Mouse (Mus musculus) lung, postnatal 36 days (tissue): ENCODE measurements around the gene Srebf2.
"Not testable (repeated sequence)": the region's sequence is repeated elsewhere in the genome, so short reads cannot be mapped to it uniquely, and the experiment has no call there.

Experiments
- DNase-seq: peaks from one replicate; pipeline ENCODE4 v3.0.0; 2022; ENCODE audit warnings: mixed read lengths

Srebf2 gene

DNA sequence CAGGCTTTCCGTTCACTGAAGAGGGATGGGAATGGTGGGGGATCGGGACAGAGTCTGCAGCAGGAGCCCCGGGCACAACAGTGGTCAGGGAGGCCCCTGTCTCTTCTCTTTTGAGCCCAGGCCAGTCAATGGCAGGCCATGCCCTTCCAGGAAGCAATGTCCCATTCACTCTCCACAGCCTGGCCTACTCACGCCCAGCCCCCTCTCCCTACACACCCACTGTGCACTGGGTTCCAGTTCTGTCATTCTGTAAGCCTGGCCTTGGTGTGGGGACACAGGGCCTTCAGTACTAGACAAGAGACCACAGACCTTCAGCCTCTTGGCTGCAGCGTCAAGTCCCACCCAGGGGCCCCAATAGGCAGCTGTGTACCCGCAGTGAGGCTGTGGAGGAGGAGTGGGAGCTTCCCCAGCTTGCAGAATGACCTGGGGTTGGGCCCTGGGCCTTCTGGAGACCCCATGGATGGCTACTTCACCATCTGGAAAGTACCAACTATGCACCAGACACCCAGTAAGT, 83.2 kb downstream of the Srebf2 start:
- no peak for DNase-seq

DNA sequence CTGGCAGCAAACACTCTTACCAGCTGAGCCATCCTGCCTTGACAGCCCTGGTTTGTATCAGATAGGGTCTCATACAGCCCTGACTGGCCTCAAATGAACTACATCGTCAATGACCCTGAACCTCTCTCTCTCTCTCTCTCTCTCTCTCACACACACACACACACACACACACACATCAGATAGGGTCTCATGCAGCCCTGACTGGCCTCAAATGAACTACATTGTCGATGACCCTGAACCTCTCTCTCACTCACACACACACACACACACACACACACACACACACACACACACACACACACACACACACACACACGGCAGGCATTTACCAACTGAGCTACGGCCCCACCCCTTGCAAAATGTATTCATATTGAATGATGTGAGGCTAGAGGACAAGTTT, 84.1 kb downstream of the Srebf2 start:
- DNase-seq = no peak

GRCm38 (mm10) chr15:82231591-82232378, 84.8 kb downstream of the Srebf2 start:
- DNase-seq = no peak

DNA sequence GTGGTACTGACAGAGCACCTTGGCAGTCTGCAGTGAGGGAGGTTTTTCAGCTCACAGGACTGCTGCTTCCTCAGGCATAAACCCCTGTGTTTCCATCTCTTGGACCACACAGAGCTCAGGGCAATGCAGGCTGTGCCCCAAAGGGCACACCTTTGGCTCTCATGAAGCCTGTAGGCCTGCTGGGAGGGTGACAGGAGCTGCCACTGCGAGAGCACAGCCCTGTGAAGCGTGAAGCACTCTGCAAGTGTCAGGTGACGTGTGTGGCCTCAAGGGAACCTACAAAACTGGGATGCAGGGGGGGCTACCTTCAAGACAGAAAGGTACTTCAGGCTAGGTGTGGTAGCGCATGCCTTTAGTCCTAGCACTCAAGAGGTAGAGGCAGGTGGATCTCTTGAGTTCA, 85.7 kb downstream of the Srebf2 start:
- no peak for DNase-seq

GRCm38 (mm10) chr15:82235661-82236060, 88.7 kb downstream of the Srebf2 start:
- peak; percentile 25 for DNase-seq

DNA sequence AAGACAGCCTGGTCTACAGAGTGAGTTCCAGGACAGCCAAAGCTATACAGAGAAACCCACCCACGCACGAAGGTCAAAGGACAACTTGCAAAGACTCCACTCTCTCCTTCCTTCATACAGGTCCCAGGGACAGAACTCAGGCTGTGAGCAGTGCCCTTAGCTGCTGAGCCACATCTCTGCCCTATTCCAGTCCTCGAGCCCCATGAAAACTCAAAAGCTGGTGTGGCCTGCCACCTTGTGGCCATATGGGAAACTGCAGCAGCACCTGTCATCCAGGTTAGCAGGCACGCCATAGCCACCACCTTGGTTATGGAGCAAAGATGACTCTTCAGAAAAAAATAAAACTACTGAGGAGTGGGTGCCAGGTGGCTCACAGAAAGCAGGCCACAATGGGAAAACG, 89.6 kb downstream of the Srebf2 start:
- peak; percentile 88 for DNase-seq

DNA sequence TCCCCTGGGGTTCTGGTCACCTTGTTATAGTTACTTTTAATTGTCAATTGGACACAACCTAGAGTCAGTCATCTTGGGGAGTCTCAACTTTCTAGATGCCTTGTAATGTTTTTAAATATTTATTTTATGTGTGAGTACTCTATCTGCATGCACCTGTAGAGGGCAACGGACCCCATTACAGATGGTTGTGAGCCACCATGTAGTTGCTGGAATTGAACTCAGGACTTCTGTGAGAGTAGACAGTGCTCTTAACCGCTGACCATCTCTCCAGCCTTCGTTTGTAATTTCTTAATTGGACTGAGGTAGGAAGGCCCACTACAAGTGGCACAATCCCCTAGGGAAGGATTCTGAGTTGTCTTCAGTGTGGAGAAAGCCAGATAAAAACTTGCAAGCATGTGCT, 96.3 kb downstream of the Srebf2 start:
- DNase-seq = no peak

DNA sequence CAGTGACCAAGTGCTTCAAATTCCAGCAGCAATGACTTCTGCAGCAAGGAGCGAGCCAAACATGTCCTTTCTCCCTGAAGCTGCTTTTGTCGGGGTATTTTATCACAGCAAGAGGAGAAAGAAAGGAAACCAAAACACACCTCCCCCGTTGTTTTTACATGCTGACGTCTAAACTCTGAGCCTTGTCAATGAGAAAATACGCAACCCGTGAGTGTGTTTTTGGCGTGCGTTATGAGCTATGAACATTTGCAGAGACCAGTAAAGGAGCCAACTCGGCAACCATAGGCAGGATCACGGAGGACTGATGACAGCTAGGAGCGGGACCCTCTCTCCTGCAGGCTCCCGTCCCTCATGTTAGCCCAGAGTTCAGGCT, 96.7 kb downstream of the Srebf2 start:
- no peak for DNase-seq

DNA sequence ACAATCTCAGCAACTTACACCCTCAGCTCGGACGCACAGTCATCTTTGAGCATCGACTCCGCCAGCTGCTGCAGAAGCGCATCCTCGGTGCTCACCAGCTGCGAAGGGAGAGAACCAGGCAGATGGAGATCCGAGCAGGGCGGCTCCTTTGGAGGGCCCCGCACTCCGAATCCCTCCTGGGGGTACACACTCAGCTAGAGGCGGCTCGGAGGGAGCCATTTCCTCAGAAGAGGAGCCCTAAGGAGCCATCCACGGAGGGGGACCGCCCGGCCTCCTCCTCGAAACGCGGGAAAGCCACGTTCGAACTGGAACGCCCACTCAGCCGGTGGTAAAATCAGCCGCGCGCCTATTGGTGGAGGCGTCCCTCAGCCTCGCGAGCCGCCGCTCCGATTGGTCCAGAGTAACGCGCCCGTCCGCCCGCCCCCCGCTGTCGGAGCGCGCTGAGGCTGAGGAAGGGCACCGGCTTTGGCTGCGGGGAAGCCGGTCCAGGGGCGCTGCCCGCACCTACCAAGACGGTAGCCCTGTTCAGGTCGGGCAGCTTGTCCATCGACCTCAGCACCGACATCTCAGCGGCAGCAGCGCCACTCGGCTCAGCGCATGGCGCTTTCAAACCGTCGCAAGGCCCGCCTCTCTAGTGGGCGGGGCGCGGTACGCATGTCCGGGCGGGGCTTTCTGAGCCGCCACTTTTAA, 97.3 kb downstream of the Srebf2 start, which contains the start of gene Cenpm:
Gene Cenpm, minus strand, starts transcription at position 634 of the 690 bp plus-strand sequence.
- DNase-seq = peak; percentile 95

GRCm38 (mm10) chr15:82244805-82245161, 97.8 kb downstream of the Srebf2 start:
- not testable (repeated sequence) for DNase-seq

DNA sequence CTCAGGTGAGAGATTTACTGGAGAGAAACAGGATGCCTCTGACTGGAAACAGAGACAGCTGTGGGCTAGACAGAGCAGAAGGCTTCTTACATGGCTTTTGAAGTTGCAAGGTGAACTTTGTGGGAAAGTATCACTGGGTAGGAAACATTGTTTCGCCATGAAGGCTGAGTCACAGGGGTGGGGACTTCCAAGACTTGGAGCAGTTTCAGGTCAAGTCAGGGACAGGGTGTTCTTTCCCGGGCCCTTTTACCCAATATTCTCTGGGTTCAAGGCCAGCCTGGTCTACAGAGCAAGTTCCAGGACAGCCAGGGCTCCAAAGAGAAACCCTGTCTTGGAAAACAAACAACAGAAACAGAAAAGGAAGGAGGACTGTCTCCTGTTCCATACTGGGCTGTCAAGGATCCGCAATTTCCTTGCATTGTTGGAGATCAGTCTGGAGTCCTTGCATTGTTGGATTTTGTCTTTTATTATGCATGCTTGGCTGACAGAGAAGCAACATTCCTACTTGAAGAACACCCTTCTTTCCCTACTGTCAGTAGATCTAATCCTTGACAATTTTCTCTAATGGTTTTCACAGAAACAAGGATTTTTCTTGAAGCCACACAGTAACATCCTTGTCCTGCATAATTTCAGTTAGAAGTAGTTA, 100.3 kb downstream of the Srebf2 start:
- no peak for DNase-seq

DNA sequence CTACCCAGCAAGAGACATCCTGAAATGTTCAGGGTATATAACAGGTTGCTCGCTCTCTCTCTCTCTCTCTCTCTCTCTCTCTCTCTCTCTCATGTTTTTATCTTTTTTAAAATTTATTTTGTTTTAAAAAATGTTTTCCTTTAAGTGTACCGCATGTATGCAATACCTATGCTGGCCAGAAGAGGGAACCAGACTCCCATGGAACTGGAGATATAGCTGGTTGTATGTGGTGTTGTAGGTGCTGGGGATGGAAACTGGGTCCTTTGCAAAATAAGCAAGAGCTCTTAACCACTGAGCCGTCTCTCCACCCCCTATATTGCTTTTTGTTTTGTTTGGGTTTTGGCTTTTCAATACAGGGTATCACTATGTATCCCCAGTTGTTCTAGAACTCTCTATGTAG, 104.6 kb downstream of the Srebf2 start:
- no peak for DNase-seq

DNA sequence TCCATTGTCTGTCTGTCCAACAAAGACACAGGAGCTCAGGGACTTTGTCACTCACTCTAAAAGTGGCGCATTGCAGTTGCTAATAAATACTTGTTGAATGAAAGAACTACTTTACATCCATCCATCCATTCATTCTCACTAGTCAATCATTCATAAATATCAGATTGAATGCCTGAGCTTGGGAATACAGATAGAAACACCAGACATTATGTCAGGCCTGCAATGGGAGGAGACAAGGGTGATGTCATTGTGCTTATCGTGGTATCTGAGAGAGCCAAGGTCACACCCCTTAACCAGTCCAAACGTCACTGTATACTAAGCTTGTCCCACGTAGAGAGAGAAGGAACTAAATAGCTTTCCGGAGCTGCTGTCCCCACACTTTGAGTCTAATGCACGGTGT, 105.1 kb downstream of the Srebf2 start, which contains the start of gene 1500009C09Rik:
Gene 1500009C09Rik, plus strand, starts transcription at position 301 of the 400 bp plus-strand sequence.
- DNase-seq = no peak
